Mouse (Mus musculus) cerebellum, adult 9-11 months (tissue): ENCODE data around the gene Fbxo2.
"Not testable (repeated sequence)": the region's sequence is repeated elsewhere in the genome, so short reads cannot be mapped to it uniquely, and the experiment has no call there.

Experiments used
- DNase-seq: peaks from one replicate; pipeline ENCODE4 v3.0.0; 2022

Gene Fbxo2

DNA sequence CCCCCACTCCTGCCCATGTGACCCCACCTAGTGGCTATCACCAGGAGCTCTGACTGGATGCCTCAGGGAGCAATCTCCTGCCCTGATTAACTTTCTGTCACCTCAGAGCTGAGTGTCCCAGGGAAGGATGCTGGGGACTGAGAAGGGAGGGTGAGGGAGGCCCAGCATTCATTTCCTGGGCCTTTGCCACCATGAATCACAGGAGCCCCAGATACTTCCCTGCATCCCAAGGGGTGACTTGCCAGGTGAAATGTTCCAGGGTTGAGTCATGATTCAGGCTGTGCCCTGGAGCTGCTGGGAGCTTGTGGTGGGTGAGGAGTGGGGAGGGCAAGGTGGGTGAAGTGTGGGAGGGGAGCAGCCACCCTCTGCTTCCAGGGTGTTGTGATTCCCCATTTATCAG, 17.3 kb downstream of the Fbxo2 start:
- DNase-seq: no peak

DNA sequence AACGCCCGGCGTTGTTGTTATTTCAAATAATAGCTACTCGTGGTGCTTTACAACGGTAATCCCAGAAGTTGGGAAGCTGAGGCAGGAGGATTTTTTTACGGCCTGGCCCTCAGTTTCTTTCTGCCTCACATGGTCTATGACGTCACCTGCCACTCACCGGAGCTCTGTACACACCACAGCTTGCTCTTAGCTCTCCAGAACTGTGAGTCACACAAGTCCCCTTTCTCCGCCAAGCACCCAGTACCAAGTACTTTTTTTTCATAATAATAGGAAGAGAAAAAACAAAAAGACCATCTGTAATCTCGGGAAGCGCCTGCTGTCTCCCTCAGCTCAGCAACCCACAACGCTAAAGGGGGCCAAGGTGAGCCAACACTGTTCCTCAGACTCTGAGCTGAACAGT, 21.1 kb downstream of the Fbxo2 start:
- DNase-seq: no peak

DNA sequence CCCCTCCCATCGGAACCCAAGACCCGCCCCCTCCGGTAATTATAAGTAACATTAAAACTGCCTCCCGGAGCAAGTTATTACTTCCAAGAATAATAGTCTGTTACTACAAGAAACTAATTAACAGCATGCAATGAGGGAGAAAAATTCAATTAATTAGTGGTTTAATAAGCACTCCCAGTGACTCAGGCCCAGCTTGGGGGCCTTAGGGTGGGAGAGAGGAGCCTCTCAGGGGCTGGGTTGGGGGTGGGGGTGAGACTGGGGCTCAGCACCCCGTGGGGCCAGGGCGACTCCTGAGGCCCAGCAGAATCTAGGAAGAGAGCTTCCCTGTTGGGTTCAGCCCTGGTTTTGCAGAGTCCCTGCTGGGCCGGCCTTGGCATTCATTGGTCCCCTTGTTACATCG, 21.9 kb downstream of the Fbxo2 start:
- DNase-seq: no peak

GRCm38 (mm10) chr4:148184564-148184963, 24.1 kb downstream of the Fbxo2 start:
- DNase-seq: no peak

- DNase-seq: no peak
Observed at GRCm38 (mm10) chr4:148185819-148186218, 25.4 kb downstream of the Fbxo2 start.

DNA sequence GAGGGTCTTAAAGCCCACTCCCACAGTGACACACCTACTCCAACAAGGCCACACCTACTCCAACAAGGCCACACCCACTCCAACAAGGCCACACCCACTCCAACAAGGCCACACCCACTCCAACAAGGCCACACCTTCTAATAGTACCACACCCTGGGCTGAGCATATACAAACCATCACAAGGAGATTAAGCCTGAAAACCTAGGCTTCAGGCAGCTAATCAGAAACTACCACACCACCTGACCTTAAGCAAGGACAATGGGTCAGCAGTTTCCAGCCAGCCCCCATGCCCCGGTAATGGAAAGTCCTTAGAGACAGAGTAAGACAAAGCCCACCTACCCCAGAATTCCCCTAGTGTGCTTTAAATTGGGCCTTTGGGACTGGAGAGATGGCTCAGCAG, 28.3 kb downstream of the Fbxo2 start:
- DNase-seq: not testable (repeated sequence)

GRCm38 (mm10) chr4:148192707-148193245, 32.4 kb downstream of the Fbxo2 start:
- DNase-seq: no peak

GRCm38 (mm10) chr4:148194400-148194799, 34.0 kb downstream of the Fbxo2 start:
- no peak for DNase-seq

DNA sequence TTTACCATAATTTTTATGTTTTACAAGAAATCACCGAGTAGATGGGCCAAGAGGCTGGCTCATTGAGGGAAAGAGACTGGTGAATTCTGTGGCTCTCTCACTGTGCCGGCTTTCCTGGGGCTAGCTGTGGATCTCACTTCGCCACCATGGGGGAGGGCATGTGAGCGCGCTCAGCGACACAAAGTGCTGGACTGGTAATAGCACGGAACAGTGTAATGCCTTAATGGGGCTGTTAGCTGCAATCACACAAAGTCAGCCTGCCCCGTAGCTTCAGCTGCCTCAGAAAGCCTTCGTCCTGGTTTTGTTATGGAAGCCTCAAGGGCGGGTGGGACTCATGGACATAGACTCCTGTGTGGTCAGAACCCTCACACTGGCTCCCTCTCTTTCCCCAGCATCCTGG, 38.3 kb downstream of the Fbxo2 start:
- DNase-seq: no peak

GRCm38 (mm10) chr4:148203557-148203956, 43.1 kb downstream of the Fbxo2 start:
- no peak for DNase-seq

- DNase-seq: no peak
Observed at GRCm38 (mm10) chr4:148204061-148204872, 43.8 kb downstream of the Fbxo2 start.

DNA sequence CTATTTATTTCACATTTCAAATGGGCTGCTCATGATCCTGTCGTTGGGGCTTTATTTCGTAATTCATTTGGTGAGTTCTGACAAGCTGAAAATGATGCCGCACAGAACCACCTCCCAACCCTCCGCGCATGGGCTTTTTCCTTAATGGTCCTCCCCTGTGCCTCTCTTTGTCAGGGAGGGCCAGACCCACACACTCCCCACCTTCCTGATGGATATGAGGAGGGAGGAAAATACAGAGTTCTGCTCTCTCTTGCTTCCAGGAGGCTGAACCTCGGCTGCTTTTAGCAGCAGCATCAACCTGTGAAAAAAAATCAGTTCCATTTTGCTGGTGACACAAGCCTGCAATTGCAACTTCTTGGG, 44.4 kb downstream of the Fbxo2 start:
- no peak for DNase-seq

DNA sequence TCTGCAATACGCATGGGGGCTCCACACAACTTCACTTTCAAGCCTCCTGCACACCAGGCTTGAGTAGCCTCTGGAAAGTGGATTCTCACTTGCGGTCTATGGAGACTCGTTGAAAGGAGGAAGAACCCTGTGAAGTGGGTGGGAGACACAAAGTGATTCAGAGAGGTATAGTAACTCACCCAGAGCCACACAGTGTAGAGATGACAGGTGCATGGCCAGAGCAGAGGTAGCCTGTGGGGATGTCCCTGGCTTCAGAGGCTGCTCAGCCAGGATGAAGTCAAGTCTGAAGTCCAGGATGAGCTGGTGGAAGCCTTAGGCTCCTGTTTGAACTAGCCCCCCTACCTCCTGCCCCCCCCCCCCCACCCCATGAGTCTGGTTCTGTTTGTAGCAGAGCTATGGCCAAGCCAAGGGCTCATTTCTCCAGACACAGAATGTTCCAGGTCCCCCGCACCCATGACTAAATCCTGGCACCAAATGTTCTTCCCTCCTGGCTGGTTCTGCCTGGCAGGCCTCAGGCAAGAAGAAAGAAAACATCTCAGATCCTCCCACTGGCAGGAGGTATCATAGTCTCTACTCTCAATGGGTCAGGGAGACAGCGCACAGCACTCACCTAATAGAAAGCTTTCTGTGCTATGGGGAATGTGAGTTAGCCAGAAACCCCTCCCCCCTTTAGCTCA, 54.2 kb downstream of the Fbxo2 start:
- peak; percentile 21 for DNase-seq

DNA sequence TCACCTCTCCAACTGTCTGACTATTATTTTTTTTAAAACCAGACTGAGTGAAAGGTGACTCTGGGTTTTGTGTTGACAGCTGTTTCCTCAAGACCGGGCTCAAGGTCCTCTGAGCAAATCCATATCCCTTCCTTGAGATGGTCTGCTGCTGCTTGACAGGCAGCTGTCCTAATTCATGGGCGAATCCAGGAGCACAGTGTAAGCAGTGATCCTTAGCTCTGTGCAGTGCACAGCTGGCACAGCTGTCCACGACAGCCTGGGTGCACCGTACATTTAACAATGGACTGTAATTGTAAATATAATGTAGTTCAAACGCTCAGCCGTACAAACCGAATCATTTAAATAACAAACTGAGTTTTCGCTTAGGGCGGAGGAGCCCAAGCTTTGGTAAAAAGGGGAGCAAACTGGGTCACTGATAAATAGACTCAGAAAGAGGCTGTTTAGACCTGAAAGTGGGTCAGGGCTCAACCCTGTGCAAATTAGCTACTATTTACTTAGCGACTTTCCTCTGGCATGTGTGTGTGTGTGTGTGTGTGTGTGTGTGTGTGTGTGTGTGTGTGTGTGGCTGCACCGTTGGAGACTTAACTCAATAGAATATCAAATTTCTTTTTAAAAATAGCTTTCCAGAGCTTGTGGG, 55.0 kb downstream of the Fbxo2 start:
- no peak for DNase-seq
